Mouse (Mus musculus) right cerebral cortex, postnatal 25 days (tissue): ENCODE results near the gene Ssbp3.

Source experiments
- DNase-seq: peaks from one replicate; pipeline ENCODE4 v3.0.0; 2022

Gene Ssbp3

GRCm38 (mm10) chr4:107063214-107063613 lies 152.7 kb downstream of the Ssbp3 start:
- no peak for DNase-seq

GRCm38 (mm10) chr4:107064394-107065098 lies 154.0 kb downstream of the Ssbp3 start:
- no peak for DNase-seq

GRCm38 (mm10) chr4:107066252-107067124 lies 156.0 kb downstream of the Ssbp3 start, which contains the start of the genes Mrpl37 and Cyb5rl:
TSS of gene Mrpl37 (minus strand) at chr4:107066868.
TSS of gene Cyb5rl (plus strand) at chr4:107066988.
- DNase-seq = peak; percentile 97

GRCm38 (mm10) chr4:107067151-107067840 lies 156.8 kb downstream of the Ssbp3 start:
- no peak for DNase-seq

- DNase-seq = no peak
Observed at GRCm38 (mm10) chr4:107072343-107072742, 161.8 kb downstream of the Ssbp3 start.

- DNase-seq = no peak
Observed at GRCm38 (mm10) chr4:107075456-107075855, 165.0 kb downstream of the Ssbp3 start.

- DNase-seq = no peak
Observed at GRCm38 (mm10) chr4:107078894-107079293, 168.4 kb downstream of the Ssbp3 start.

GRCm38 (mm10) chr4:107079716-107080115 lies 169.2 kb downstream of the Ssbp3 start:
- DNase-seq = no peak

GRCm38 (mm10) chr4:107082185-107082584 lies 171.7 kb downstream of the Ssbp3 start:
- no peak for DNase-seq

GRCm38 (mm10) chr4:107083126-107083525 lies 172.6 kb downstream of the Ssbp3 start:
- no peak for DNase-seq

GRCm38 (mm10) chr4:107084343-107084742 lies 173.8 kb downstream of the Ssbp3 start:
- DNase-seq = peak; percentile 17

GRCm38 (mm10) chr4:107084858-107085257 lies 174.4 kb downstream of the Ssbp3 start:
- peak; percentile 74 for DNase-seq

GRCm38 (mm10) chr4:107091696-107092095 lies 181.2 kb downstream of the Ssbp3 start:
- no peak for DNase-seq

GRCm38 (mm10) chr4:107094484-107095187 lies 184.1 kb downstream of the Ssbp3 start:
- DNase-seq = no peak

- no peak for DNase-seq
Observed at GRCm38 (mm10) chr4:107096043-107096442, 185.5 kb downstream of the Ssbp3 start.

- DNase-seq = no peak
Observed at GRCm38 (mm10) chr4:107096841-107097373, 186.4 kb downstream of the Ssbp3 start, which contains the start of gene Cdcp2. TSS of gene Cdcp2 (plus strand) at chr4:107096891.

GRCm38 (mm10) chr4:107097871-107098270 lies 187.4 kb downstream of the Ssbp3 start:
- DNase-seq = no peak

- no peak for DNase-seq
Observed at GRCm38 (mm10) chr4:107098375-107098774, 187.9 kb downstream of the Ssbp3 start.

- DNase-seq = no peak
Observed at GRCm38 (mm10) chr4:107098791-107099525, 188.5 kb downstream of the Ssbp3 start.
